Mouse (Mus musculus) kidney, embryonic 16.5 days (tissue): Measurements from ENCODE around the gene Sqstm1. TPM values are rescaled to one million over a fixed set of nuclear protein-coding genes. Genes with fewer than 3 reads are reported as not detected.

Experiments
- ATAC-seq: fragments of 200-750 bp; cut with Nextera tagmentation; 2 replicates; pipeline ENCODE4 v1.8.0; 2017; ENCODE audit warnings: moderate TSS enrichment; ENCODE audit not compliant: low FRiP score, low TSS enrichment
- H3K27ac ChIP-seq: fragments of 300-500 bp; sonication (generic); 2 replicates; pipeline ENCODE4 v1.5.1; 2014; ENCODE audit warnings: low read length
- H3K27me3 ChIP-seq: fragments of 300-500 bp; sonication (generic); 2 replicates; pipeline ENCODE4 v1.6.1; 2014; ENCODE audit warnings: low read length, control low read depth, mixed read lengths; ENCODE audit not compliant: insufficient read depth
- H3K36me3 ChIP-seq: fragments of 300-500 bp; sonication (generic); 2 replicates; pipeline ENCODE4 v1.6.1; 2014; ENCODE audit warnings: low read length, control low read depth, mixed read lengths; ENCODE audit not compliant: insufficient read depth
- H3K4me1 ChIP-seq: fragments of 300-500 bp; sonication (generic); 2 replicates; pipeline ENCODE4 v1.6.1; 2014; ENCODE audit warnings: low read length, control low read depth, mixed read lengths; ENCODE audit not compliant: insufficient read depth
- H3K4me2 ChIP-seq: fragments of 300-500 bp; sonication (generic); replicated peaks from 2 replicates; pipeline ENCODE4 v1.6.1; 2014; ENCODE audit warnings: low read depth, low read length
- H3K4me3 ChIP-seq: fragments of 300-500 bp; sonication (generic); 2 replicates; pipeline ENCODE4 v1.5.1; 2014; ENCODE audit warnings: mild to moderate bottlenecking, low read length
- H3K9ac ChIP-seq: fragments of 300-500 bp; sonication (generic); replicated peaks from 2 replicates; pipeline ENCODE4 v1.6.1; 2014; ENCODE audit warnings: low read length
- H3K9me3 ChIP-seq: fragments of 300-500 bp; sonication (generic); 2 replicates; pipeline ENCODE4 v1.6.1; 2016; ENCODE audit warnings: low read length, control low read depth
- WGBS: fragments of 180-500 bp; shearing (Covaris S2); extraction: QIAGEN DNeasy Blood & Tissue Kit; methylation state at CpG from one replicate; pipeline ENCODE4 v1.1.7; 2014; 5-methylcytosine and 5-hydroxymethylcytosine counted together
- polyA plus RNA-seq: library from polyadenylated mRNA; unstranded; fragments of >200 nt; fragmentation: Nextera tagmentation; extraction: Ambion mirVana; gene quantifications from 2 replicates; pipeline ENCODE4 v1.2.1, GENCODE M21; 2015

The Sqstm1 gene
- polyA plus RNA-seq, 1 experiment from 2014 or later = 338 TPM

GRCm38 (mm10) chr11:50223783-50224662, 13.4 kb upstream of the Sqstm1 start:
- ATAC-seq = no peak
- WGBS = 6% methylated on average over 17 of the region's 17 CpGs
- H3K9ac ChIP-seq = peak overlapping the region; percentile 97

DNA sequence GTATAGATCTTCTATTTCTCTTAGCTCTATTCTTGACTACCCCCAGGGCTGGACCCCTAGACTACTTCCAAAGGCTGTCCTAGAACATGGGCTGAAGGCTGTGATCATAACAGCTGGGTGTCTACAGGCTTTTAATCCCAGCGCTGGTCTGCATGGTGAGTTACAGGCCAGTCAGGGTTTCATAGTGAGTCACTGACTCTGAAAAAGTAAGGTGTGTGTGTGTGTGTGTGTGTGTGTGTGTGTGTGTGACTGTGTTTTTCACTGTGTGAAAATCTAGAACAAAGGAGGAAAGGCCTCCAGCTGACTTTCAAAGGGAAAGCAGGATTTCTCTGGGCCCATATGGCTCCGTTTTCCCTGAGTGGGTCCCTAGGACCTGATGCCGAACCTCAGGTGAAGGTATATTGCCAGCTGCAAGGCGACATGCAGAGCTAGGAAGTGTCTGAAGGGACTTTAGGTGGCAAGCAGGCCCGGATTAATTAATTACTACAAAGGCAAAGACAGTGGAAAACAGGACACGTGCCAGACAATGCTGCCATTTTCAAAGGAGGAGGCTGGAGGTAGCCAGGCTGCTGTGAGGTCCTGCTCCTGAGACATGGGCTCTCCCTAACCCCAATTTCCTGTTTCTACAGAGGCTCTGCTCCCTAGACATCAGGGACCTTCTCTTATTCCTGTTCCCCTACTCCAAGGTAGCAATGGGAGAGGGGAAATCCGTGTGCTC, 12.1 kb upstream of the Sqstm1 start:
- 60% methylated on average over 7 of the region's 7 CpGs for WGBS

More at GRCm38 (mm10) chr11:50223783-50224662, 13.4 kb upstream of the Sqstm1 start:
- Histone ChIP-seq H3K4me2 (peak overlapping the region; percentile 93), H3K27ac (peak overlapping the region; percentile 85), H3K4me1 (peaks cover 42% of the 10 kb centered on the region), H3K4me3 (peak overlapping the region; percentile 87), H3K9me3 (no peaks in the 10 kb centered on the region), H3K27me3 (no peaks in the 10 kb centered on the region), H3K36me3 (no peaks in the 10 kb centered on the region)

GRCm38 (mm10) chr11:50219833-50220232, 9.2 kb upstream of the Sqstm1 start:
- Histone ChIP-seq H3K27ac (no peak overlapping the region), H3K9me3 (no peaks in the 10 kb centered on the region), H3K4me3 (no peak overlapping the region), H3K27me3 (no peaks in the 10 kb centered on the region), H3K4me2 (no peak overlapping the region), H3K9ac (no peak overlapping the region), H3K4me1 (peaks cover 32% of the 10 kb centered on the region), H3K36me3 (no peaks in the 10 kb centered on the region)
- 53% methylated on average over 2 of the region's 2 CpGs for WGBS
- ATAC-seq = no peak

More for the DNA sequence above, 12.1 kb upstream of the Sqstm1 start:
- H3K4me1 ChIP-seq = peaks cover 36% of the 10 kb centered on the region
- H3K36me3 ChIP-seq = no peaks in the 10 kb centered on the region
- H3K27ac ChIP-seq = peak overlapping the region; percentile 36; the same call in 1 of the 2 replicates
- no peak overlapping the region for H3K4me3 ChIP-seq
- H3K9me3 ChIP-seq = no peaks in the 10 kb centered on the region
- H3K9ac ChIP-seq = peak overlapping the region; percentile 18; the same call in 1 of the 2 replicates
- no peak for ATAC-seq
- no peak overlapping the region for H3K4me2 ChIP-seq
- H3K27me3 ChIP-seq = no peaks in the 10 kb centered on the region

GRCm38 (mm10) chr11:50217811-50218210, 7.2 kb upstream of the Sqstm1 start:
- H3K4me3 ChIP-seq = no peak overlapping the region
- H3K9ac ChIP-seq = no peak overlapping the region
- H3K4me1 ChIP-seq = peaks cover 28% of the 10 kb centered on the region
- WGBS = 47% methylated on average over 4 of the region's 4 CpGs
- peak; percentile 40; the same call in 1 of the 2 replicates for ATAC-seq
- no peak overlapping the region for H3K4me2 ChIP-seq
- H3K36me3 ChIP-seq = no peaks in the 10 kb centered on the region
- no peaks in the 10 kb centered on the region for H3K27me3 ChIP-seq
- H3K9me3 ChIP-seq = no peaks in the 10 kb centered on the region
- H3K27ac ChIP-seq = peak overlapping the region; percentile 20; the same call in 1 of the 2 replicates

DNA sequence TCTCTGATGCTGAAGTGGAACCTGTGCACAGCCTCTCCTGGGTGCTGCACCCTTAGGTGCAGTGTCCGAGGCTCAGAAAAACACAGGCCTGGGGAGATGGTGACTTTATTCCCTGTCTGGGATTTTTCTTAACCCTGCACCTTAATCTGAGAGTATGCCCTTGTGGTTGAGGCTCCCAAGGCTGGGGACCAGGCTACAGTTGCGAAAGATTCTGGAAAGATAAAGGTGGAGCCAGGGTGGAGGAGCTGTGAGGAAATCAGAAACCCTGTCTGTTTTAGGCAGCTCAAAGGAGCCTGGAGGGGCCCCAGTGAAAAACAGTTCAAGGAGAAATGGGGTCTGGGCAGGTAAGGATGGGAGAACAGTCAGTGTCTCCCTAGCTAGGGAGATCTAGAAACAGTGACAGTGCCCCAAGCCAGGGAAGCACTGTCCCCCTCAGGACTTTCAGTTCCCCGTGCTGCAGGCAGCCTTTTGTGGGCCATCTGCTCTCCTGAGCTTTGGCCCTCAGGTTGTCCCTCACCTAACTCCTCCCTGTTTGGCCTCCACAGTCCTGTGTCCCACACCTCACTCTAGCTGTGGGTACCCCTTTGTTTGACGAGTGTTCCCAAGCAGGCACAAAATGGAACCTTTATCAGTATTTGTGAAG, 6.2 kb upstream of the Sqstm1 start:
- Histone ChIP-seq H3K27ac (no peak overlapping the region), H3K4me2 (no peak overlapping the region), H3K27me3 (no peaks in the 10 kb centered on the region), H3K4me1 (peaks cover 33% of the 10 kb centered on the region), H3K4me3 (no peak overlapping the region), H3K36me3 (no peaks in the 10 kb centered on the region), H3K9me3 (no peaks in the 10 kb centered on the region), H3K9ac (no peak overlapping the region; the same call in 1 of the 2 replicates)
- 81% methylated on average over 4 of the region's 4 CpGs for WGBS
- no peak for ATAC-seq

DNA sequence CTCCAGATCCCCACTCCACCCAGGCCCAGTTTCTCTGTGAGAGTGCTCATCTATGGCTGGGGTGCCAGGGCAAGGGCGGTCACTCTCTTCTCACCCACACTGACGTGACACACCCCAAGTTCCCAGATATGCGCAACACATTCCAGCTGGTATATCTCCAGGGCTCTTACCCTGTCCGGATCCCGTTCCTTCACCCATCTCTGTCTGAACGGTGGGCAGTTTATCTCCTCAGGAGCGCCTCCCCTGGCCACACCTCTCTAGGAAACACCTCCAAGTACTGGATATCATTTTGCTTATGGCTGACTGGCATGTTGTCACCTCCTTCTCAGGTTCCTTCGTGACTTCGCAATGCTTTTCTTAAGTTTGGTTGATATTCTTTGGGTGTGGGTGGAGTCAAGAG, 5.0 kb upstream of the Sqstm1 start:
- H3K4me2 ChIP-seq = peak overlapping the region; percentile 26
- WGBS = 14% methylated on average over 9 of the region's 9 CpGs
- peaks cover 40% of the 10 kb centered on the region for H3K4me1 ChIP-seq

DNA sequence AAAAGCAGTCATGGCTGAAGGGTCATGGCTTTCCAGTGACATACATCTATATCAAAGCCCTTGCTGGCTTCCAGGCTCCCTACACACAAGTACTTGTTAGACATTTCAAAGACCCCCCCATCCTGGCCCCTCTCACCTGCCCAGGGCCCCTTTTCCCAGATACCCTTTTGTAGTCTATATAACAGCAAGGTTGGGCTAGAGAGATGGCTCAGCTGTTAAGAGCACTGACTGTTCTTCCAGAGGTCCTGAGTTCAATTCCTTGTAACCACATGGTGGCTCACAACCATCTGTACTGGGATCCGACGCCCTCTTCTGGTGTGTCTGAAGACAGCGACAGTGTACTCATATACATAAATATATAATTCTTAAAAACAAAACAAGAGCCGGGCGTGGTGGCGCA, 4.0 kb upstream of the Sqstm1 start:
- Histone ChIP-seq H3K9ac (no peak overlapping the region), H3K4me1 (peaks cover 40% of the 10 kb centered on the region), H3K36me3 (no peaks in the 10 kb centered on the region), H3K4me3 (no peak overlapping the region), H3K9me3 (no peaks in the 10 kb centered on the region), H3K27me3 (no peaks in the 10 kb centered on the region), H3K4me2 (no peak overlapping the region), H3K27ac (no peak overlapping the region)
- no peak for ATAC-seq
- WGBS = 97% methylated on average over 6 of the region's 6 CpGs

More for the DNA sequence above, 5.0 kb upstream of the Sqstm1 start:
- Histone ChIP-seq H3K4me3 (0 out of 2 replicates have a peak overlapping the region, but pooled peaks have one; percentile 5), H3K36me3 (no peaks in the 10 kb centered on the region), H3K27ac (no peak overlapping the region), H3K9ac (no peak overlapping the region), H3K9me3 (no peaks in the 10 kb centered on the region), H3K27me3 (no peaks in the 10 kb centered on the region)
- ATAC-seq = no peak

DNA sequence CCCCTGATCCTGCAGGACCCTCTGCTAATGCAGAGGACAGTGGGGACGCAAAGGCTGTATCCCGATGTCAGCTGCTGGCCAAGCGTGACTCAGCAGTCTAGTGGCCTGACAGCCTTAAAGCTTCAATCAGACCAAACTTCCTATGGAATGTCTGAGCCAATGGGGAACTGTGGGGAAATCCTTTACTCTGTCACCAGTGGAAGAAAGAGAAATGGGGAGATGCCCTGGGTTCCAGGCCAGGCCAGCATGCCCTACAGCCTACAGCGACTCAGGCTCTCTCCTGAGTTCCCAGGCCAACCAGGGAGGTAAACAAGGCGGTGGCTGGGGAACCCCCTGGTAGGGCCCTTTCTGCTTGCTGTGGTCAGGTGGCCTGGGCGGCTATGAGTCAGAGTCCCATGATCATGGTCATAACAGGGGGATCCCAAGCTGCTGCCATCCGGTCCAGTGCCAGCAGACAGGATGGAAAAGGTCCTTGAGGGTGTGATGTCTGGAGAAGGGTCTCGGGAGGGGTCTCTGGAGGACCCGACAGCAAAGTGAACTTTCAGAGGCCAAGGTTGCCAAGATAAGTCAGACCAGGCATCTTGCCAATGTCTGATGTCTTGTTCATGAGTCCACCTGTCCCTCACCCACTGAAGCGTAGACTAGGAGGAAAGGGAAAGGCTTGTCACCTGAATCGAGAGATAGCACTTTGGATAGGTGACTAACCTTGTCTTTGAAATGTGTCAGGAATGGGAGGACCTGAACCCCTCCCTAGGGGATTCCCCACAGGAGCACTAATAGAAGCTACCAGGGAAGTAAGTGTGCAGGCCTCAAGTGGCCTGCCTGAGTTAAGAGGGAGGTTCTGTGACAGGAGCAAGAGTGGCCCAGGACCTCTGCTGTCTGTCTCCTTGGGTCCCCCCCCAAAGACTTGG, 2.5 kb upstream of the Sqstm1 start:
- no peaks in the 10 kb centered on the region for H3K27me3 ChIP-seq
- no peak overlapping the region for H3K4me3 ChIP-seq
- H3K9ac ChIP-seq = no peak overlapping the region
- no peaks in the 10 kb centered on the region for H3K36me3 ChIP-seq
- H3K4me1 ChIP-seq = peaks cover 45% of the 10 kb centered on the region
- peak overlapping the region; percentile 74 for H3K27ac ChIP-seq
- WGBS = 47% methylated on average over 11 of the region's 11 CpGs
- H3K4me2 ChIP-seq = no peak overlapping the region
- ATAC-seq = peak; percentile 29
- H3K9me3 ChIP-seq = no peaks in the 10 kb centered on the region
